Mouse (Mus musculus) urinary bladder, postnatal 14 days (tissue): ENCODE measurements around the gene Luzp2.
"Not testable (repeated sequence)": the region's sequence is repeated elsewhere in the genome, so short reads cannot be mapped to it uniquely, and the experiment has no call there.

Source experiments
- DNase-seq: peaks from one replicate; pipeline ENCODE4 v3.0.0; 2021; ENCODE audit warnings: low spot score

Luzp2 gene

DNA sequence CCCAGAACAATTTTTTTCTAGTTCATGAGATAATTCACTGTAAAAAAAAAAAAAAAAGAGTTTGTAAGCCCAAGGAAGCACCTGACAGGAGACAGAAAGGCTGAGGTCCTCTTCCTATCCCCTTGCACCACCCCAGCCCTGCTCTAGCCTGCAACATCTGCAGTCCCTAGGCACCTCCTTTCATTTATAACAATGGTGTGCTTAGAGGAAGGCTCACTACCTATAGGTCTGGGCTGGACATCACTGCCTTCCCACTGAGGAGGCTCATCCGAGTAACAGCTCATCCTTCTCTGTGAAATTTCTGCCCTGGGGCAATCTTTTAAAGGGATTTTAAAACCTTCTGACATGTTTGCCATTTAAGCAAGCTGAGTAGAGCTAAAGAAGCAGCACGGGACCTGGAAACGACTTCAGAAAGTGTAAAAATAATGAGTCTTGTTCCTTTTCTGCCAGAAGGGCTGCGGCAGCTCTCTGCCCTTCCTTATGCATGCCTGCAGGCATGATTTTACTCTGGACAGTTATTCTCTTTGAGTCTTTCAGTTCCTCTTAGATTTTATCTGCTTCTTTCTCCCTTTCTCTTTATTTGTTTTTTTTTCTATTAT lies 174.0 kb downstream of the Luzp2 start:
- DNase-seq, result no peak

DNA sequence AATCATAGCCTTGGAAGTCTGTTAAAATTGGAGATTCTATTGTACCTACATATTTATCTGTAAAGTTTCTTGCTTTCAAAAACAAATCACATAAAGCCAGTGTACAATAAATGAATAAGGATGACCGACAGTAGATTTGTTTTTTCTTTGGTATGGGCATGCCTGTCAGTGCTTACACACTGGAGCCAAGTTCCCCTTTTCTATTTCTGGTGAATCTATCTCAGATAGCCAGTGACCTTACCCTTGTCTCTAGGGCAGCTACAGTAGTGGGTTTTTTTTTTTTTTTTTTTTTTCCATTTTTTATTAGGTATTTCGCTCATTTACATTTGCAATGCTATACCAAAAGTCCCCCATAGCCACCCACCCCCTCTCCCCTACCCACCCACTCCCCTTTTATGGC lies 298.6 kb downstream of the Luzp2 start:
- DNase-seq, result not testable (repeated sequence)

DNA sequence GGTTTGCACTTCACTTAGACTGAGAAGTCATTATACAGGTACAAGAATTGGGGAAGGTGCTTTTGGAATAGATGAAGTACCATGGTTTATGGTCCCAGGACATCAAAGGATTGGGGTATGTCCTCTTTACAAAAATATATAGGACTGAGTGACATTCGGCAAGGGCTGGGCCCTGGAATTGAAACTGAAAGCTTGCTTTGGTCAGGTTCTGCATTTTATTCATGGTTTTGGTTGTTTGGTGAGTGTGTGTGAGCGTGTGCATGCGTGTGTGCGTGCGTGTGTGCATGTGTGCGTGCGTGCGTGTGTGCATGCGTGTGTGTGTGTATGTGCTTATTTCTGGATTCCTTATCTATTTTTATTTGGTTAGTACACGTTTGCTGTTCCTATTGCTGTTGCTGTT lies 353.6 kb downstream of the Luzp2 start:
- no peak for DNase-seq

DNA sequence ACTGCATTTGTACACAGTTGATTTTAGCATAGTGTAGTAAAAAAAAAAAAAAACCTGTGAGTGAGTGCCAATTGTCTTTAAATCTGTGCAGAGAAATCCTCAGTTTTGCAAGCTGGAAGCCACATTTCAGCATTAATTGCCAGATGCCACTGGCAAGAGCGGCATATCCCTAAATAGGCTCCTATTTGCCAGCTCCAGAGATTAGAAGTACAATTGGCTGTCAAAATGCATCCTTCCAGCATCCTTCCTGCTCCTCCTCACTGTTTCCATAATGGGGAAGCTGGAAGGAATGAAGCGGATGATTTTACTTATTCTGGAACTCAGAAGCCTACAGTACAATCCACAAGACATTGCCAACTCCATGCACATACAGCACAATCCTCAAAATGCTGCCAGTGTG lies 354.2 kb downstream of the Luzp2 start:
- no peak for DNase-seq

DNA sequence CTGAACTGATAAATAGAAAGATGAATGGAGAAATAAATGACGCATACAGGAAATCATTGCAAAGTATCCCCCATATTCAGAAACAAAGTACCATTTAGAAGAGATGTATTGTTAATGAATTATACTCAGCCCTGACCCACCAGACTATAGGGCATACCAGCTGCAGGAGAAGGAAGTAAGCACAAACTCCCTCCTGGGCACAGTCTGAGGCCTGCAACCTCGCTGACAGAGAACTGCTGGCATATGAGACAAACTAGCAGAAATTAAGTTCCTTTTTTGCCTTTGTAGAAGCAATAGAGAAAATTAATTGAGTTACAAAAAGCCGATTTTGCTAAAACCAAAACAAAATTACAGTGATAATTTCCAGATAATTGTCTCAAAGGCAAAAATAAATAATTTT lies 355.4 kb downstream of the Luzp2 start:
- no peak for DNase-seq

DNA sequence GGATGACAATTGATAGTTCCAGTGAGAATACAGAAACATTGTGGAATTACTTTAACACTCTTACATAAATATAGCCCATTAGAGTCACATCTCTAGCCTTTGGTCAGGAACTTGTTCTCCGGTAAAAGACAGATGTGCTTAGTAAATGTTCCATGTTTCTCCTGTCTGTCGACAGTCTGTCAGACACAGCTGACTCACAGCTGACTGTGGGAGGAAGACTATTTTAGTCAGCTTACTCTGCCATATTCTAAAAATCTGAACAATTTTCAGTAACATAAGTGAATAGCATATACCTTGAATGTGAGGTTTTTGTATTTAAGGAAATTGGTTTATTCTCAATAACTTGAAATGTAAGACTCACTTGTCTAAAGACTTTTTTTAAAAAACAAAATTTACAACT lies 363.5 kb downstream of the Luzp2 start:
- no peak for DNase-seq

DNA sequence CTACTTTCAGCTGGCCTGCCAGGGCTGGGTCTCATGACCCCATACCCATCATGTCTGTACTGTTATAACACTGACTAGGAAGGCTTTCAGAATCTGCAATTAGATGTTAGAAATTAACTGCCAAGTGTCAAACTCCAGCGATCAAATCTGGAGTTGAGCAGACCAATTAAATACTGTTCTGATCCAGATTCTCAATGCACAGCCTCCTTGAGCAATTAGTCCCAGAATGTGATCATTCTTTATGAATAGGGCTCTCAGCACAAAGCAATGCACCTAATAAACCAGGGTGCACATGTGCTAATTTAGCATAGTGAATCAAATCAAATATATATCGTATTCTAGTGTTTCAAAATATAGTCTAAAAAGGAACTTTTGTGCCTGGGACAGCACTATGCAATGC lies 387.7 kb downstream of the Luzp2 start:
- no peak for DNase-seq

DNA sequence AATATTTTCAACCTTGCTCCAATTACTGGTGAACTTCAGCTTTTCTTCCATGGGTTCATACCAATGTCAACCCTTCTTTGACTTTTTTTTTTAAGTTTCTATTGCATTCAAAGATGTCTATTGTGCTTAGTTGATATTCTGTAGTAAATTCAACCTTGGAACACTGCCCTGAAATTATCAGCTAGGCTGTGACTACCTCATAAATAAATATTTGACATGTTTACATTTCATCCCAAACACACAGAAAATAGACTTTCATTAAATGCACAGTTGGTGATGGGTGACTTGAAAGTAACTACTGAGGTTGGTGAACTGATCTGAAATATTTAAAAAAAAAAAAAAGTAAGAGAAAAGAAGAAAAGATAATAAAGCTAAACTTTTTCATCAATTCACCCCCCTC lies 394.1 kb downstream of the Luzp2 start:
- DNase-seq, result no peak
